Mouse (Mus musculus) kidney, postnatal 25 days (tissue): ENCODE results near the gene Ggt1.

Source experiments
- DNase-seq, 2 experiments: peaks; one replicate each; pipeline ENCODE4 v3.0.0; 2021; ENCODE audit warnings: mixed read lengths in 2 of 2

Ggt1 gene

GRCm38 (mm10) chr10:75633576-75634139, 72.3 kb downstream of the Ggt1 start:
- DNase-seq, result no peak

GRCm38 (mm10) chr10:75634610-75635009, 73.2 kb downstream of the Ggt1 start:
- no peak for DNase-seq

GRCm38 (mm10) chr10:75635019-75635692, 73.8 kb downstream of the Ggt1 start:
- no peak for DNase-seq

GRCm38 (mm10) chr10:75635693-75636055, 74.3 kb downstream of the Ggt1 start:
- DNase-seq, result peak; percentile 74 to 89
